Mouse (Mus musculus): ENCODE measurements around the gene Fntb.
"Not testable (repeated sequence)": the region's sequence is repeated elsewhere in the genome, so short reads cannot be mapped to it uniquely, and the experiment has no call there.

Fntb gene

GRCm38 (mm10) chr12:76765354-76765851 is at the start of gene Fntb, which contains the start of gene Churc1:
Gene Fntb (plus strand): TSS chr12:76765589.
Gene Churc1 (plus strand): TSS chr12:76765538.
- DNase-seq (ENCODE audit: low read depth, low spot score): peak; percentile 93

GRCm38 (mm10) chr12:76718384-76718783 is 47.0 kb upstream of the Fntb start:
- DNase-seq (ENCODE audit: low read depth, low spot score): no peak

DNA sequence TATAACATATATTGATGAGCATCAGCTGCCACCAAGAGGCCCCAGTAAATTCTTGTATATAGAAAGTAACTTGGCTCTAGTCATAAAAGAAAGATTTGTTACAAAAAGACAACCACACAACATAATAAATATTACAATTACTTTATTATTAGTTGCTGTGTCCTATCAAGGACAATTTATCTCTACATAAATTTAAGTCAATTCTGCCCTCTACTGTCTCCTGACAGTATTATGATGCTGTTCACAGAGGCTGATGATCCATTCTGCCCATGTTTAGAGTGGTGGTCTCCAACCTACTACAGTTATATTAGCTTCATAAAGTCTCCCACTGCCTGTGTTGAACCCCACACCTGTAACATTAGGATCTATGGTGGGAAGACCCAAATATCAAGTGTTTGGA is 44.8 kb upstream of the Fntb start:
- DNase-seq (ENCODE audit: low read depth, low spot score): no peak

- DNase-seq (ENCODE audit: low read depth, low spot score): no peak
These were observed 43.4 kb upstream of the Fntb start for GRCm38 (mm10) chr12:76722026-76722425.

- no peak for DNase-seq (ENCODE audit: low read depth, low spot score)
These were observed 37.4 kb upstream of the Fntb start for GRCm38 (mm10) chr12:76727955-76728354.

DNA sequence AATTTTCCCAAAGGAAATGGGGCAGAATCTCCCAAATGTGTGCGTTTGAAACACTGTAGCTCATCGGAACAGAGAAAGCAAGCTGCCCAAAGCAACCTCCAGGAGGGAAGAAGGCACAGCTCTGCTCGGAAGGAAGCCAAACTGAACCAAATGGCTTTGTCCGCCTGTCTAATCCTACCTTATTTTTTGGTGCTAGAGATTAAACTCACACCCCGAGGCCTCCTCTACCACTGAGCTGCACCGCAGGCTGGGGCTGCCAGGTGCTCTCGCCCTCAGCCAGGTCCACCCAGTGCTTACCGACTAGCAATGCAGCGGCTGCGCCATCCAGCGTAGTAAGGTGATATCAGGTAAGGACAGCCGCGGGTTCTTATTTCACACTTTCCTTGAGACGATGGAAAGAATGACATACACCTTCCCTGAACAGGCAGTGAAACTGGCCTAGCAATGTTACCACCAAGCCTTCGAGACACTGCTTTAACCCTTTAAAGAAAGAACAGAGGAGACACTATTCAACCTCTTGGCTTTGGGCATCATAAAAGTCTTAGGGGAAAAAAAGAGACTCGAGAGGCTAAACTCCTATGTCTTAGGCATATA is 14.4 kb upstream of the Fntb start:
- DNase-seq (ENCODE audit: low read depth, low spot score): no peak

GRCm38 (mm10) chr12:76752652-76753318 is 12.6 kb upstream of the Fntb start:
- DNase-seq (ENCODE audit: low read depth, low spot score): peak; percentile 29

DNA sequence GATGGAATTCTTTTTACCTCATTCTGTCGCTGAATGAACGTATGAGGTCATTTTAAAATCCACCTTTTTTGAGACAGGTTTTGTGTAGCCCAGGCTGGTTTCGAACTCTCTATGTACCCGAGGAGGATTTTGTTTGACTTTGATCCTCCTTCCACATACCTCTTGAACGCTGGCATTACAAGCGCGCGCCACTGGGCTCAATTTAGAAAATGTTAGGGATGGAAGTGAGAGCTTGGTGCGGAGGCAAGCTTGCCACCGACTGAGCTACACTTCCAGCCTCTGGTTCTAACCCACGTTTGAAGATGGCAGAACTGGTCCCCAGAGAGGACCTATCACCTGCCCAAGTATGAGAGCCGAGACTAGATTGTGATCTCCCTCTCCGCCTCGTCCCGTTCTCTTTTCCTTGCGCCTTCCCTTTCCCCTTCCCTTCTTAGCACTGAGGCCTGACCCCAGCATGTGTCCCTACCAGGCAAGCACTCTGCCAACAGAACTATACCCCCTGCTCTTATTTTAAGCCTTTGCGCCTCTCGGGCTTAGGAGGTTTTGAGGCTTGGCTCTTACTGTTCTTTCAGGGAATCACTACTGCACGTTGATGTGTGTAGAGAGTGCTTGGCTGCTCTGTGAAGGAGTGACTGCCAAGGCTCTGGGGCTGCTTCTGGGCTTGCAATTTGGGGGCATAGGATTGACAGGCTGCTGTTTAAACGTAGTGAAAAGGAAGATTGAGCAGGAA is 677 bp downstream of the Fntb start:
- no peak for DNase-seq (ENCODE audit: low read depth, low spot score)

- DNase-seq (ENCODE audit: low read depth, low spot score): no peak
These were observed 5.6 kb downstream of the Fntb start for GRCm38 (mm10) chr12:76770841-76771500.

- DNase-seq (ENCODE audit: low read depth, low spot score): no peak
These were observed 6.2 kb downstream of the Fntb start for GRCm38 (mm10) chr12:76771540-76771939.

- DNase-seq (ENCODE audit: low read depth, low spot score): no peak
These were observed 9.3 kb downstream of the Fntb start for GRCm38 (mm10) chr12:76774652-76775051.

DNA sequence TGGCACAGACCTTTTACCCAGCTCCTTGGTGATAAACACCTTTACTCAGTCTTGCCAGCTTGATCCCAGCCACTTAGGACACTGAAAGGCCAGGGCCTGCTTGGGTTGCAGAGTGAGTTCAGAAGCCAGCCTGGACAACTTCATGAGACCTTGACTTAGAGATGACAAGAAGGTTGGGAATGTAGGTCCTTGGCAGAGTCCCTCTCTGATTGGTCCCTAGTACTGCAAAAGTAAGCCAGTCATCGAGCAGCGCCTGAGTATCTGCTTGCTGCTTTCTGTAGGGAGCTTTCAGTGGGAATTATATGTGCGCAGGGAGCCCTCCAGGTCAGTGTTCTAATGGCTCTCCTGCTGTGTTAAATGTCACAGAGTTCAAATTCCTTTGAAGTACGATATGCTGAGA is 9.7 kb downstream of the Fntb start:
- no peak for DNase-seq (ENCODE audit: low read depth, low spot score)

- DNase-seq (ENCODE audit: low read depth, low spot score): no peak
These were observed 11.5 kb downstream of the Fntb start for GRCm38 (mm10) chr12:76776898-76777297.

DNA sequence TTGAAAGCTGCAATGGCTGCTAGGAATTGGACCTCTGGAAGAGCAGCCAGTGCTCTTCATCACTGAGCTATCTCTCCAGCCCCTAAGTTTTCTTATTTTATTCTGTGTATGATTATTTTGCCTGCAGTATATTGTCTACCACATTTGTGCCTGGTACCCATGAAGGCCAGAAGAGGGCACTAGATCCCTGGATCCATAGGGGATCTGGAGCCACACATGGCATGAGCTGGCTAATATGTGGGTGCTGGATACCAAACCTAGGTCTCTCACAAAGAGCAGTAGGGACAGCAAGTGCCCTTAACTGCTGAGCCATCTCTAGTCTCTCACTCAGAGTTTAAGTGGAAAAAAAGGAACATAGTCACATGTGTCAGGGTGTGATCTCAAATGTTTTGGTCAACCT is 12.5 kb downstream of the Fntb start:
- DNase-seq (ENCODE audit: low read depth, low spot score): no peak

DNA sequence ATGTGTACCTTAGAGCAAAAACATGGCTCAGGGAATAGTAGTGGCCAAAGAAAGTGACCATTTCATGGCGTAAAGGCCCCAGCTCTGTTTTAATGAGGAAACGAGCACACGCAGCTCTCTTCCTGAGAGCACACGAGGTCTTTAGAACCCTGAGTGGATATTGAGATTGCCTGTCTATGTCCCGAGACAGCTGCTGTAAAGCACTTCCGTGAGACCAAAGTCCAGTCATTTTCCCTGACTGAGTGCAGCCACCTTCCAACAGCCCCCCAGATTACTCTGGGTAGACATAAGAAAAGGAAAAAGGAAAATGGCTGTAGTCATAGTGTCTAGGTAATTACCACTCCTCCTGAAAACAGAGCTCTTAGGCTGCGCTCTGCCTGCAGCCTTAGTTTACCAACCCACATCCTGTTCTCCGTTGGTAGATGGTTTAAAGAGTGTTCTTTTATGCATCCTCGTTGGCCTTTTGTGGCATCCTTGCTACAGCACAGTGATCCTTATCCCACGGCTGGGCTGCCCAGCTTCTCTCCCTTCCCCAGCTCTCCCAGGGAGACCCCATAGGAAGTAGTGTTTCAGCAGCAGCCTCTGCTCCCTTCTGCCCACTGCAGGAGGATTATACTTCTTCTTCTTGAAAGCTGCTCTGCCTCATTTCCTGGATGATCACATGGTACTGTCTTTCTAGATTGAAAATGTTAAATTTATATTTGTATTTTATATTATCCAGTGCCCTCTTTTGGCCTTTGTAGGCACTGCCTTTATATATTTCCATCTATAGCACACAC is 13.1 kb downstream of the Fntb start:
- DNase-seq (ENCODE audit: low read depth, low spot score): no peak

GRCm38 (mm10) chr12:76779951-76780350 is 14.6 kb downstream of the Fntb start:
- no peak for DNase-seq (ENCODE audit: low read depth, low spot score)

DNA sequence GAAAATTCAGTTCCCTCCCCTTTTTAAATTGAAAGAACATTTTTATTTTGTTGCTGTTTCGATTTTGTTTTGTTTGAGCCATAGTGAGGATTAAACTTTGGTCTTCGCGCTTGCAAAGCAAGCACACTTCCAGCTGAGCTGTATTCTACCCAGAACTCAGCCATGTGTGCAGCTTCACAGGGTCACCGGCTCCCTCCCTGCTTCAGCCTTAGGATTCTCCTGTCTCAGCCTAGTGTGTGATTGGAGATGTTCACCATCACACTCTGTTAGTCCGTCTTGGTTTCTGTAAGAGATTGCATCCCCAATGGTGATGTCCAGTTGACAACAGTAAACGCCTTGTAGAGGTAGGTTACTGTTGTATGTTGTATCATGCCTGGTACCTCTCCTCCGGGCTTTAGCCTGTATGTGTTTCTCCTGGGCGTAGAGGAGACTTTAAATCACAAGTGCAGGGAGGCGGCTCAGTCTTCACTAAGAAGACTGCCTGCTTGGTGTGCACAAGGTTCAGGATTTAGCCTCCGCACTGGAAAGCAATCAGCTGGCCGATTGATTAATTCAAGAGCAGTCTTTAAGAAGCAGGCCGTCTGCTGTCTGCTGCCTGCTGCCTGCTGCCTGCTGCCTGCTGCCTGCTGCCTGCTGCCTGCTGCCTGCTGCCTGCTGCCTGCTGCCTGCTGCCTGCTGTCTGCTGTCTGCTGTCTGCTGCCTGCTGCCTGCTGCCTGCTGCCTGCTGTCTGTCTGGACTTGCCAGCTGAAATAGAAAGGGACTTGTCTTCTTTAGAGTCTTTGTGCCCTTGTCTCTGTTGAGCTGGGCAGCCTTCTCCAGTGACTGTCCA is 15.5 kb downstream of the Fntb start:
- DNase-seq (ENCODE audit: low read depth, low spot score): no peak

DNA sequence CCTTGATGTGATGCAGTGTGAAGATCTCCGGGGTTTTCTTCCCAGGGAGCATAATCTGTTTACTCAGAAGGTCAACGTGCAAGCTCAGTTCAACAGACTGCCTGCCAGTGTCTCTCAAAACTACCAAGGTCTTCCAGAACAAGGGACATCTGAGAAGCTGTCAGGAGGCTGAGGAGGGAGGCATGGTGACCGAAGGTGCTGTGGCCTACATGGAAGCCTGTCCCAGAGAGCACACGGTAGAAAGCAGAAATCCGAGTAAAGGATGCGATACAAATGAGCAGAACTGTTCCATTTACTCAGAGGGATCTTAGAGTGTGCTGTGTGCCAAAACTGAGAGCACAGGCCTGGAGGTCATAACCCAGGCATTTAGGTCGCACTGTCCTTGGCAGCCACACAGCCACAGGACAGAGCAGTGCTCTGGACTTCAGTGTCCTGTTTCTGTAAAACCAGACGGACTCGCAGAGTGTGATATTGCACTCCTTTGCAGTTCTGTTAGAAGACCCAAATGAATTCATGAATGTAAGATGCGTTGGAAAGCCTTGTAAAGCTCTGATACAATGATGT is 18.7 kb downstream of the Fntb start:
- no peak for DNase-seq (ENCODE audit: low read depth, low spot score)

DNA sequence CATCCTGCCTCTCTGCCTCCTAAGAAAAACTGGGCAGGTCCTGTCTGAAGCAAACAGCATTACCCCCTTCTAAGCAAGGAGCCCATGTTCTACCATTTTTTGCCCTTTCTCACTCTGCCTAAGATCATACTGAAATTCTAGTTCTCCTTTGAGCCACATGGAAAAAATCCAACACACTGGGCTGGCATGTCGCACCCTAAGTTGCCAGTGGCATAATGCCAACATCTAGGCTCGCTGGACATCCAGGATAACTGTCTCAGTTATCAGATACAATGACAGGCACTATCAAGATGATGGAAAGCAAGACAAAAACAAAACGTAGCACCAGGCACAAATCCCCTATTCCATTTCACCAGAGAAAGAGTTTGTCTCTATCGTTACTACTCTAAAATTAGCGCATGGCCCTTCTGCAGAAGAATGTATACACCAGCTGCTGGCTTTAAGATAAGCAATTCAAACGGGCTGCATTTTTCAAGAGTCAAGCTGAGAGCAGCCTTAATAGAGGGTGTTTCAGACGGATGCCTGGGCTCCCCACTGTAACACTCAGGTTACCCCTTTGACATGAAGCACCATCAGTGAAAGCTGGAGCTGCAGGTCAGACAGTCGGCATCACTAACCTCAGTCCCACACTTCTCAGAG is 25.2 kb downstream of the Fntb start:
- DNase-seq (ENCODE audit: low read depth, low spot score): no peak

DNA sequence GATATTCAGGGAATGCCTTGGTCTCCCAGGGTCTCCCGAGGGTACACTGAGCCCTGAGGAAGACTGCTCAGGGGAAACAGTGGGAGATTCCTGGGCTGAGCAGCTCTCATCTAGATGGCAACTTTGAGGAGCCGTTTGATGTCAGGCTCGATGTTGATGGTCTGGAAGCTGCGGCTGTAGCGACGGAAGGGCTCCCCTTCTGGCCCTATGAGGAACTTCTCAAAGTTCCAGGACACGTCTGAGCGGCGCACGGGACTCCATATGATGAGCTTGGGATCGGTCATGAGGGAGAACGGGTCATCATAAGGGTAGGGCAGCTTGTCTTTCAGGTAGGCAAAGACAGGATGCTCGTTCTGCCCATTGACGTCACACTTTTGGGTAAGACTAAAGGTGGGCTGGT is 27.2 kb downstream of the Fntb start:
- DNase-seq (ENCODE audit: low read depth, low spot score): not testable (repeated sequence)
